In genomic region chrX:143444581-143444980, GRCm38 (mm10) we compare ENCODE assay signal across 8 mouse cellular contexts. TPM values are rescaled to one million over a fixed set of nuclear protein-coding genes. Genes with fewer than 3 reads are reported as not detected.
A peak's percentile ranks its signal among the peaks of the same experiment; 100 is the strongest.
DNase-seq lines count a peak whose midpoint lies in the region; ATAC-seq and TF ChIP-seq lines count a peak whose summit lies in the region.

No protein-coding gene starts in this region.

- peak; percentile 39 for DNase-seq in heart, postnatal 0 days (ENCODE audit: low spot score)
- no peak for DNase-seq in heart, postnatal 25 days (ENCODE audit: low spot score)
- peak; percentile 3 to 30 for DNase-seq in cerebellum, adult 2 months
- peak; percentile 71 for DNase-seq in forelimb bud, embryonic 11.5 days (ENCODE audit: low read depth, low spot score)
- DNase-seq in layer of hippocampus, adult 8-10 months (ENCODE audit: low spot score in 2 of 2) = peak; percentile 5 to 55
- DNase-seq in mesoderm, embryonic 11.5 days (ENCODE audit: low read depth, low spot score) = peak; percentile 58

- TF ChIP-seq POLR2A in cerebellum, adult 2 months (IDR thresholded peaks at IDR 0.05; ENCODE audit: borderline replicate concordance, insufficient read depth, low read length) = no peak

- H3K4me2 ChIP-seq in heart, postnatal 0 days (ENCODE audit: low read depth, low read length) = no peak overlapping the region

- no peaks in the 10 kb centered on the region for H3K27me3 ChIP-seq in heart, postnatal 0 days (ENCODE audit: control insufficient read depth, insufficient read depth, low read length)
- no peaks in the 10 kb centered on the region for H3K27me3 ChIP-seq in E14TG2a.4 (ENCODE audit: insufficient read depth, low read length)
- H3K27me3 ChIP-seq in cerebellum, adult 2 months (ENCODE audit: control insufficient read depth, insufficient read depth, low read length) = no peaks in the 10 kb centered on the region

- H3K4me1 ChIP-seq in heart, postnatal 0 days (ENCODE audit: control insufficient read depth, insufficient read depth) = no peaks in the 10 kb centered on the region
- H3K4me1 ChIP-seq in E14TG2a.4 (replicated peaks; ENCODE audit: low read depth, low read length) = no peaks in the 10 kb centered on the region
- H3K4me1 ChIP-seq in cerebellum, adult 2 months (ENCODE audit: control insufficient read depth, insufficient read depth, low read length) = no peaks in the 10 kb centered on the region

- H3K27ac ChIP-seq in heart, postnatal 0 days (ENCODE audit: low read depth) = no peak overlapping the region
- no peak overlapping the region for H3K27ac ChIP-seq in cerebellum, adult 2 months (ENCODE audit: insufficient read depth, low read length)

- WGBS in heart, postnatal 0 days = 4% methylated on average over 3 of the region's 3 CpGs
- 5% methylated on average over 3 of the region's 3 CpGs for WGBS in cerebellum, adult 2 months

- intact Hi-C loops in heart, postnatal 25 days (cut with DNase I) = loop anchor here (2.0 kb wide), 2 partner anchors 346 to 626 kb away; partner anchors contain the start of gene Rtl9

- TF ChIP-seq EP300 in heart, postnatal 0 days (IDR thresholded peaks at IDR 0.05; ENCODE audit: low read depth) = no peak

- H3K36me3 ChIP-seq in heart, postnatal 0 days (replicated peaks; ENCODE audit: control insufficient read depth, insufficient read depth, low read length) = no peaks in the 10 kb centered on the region
- no peaks in the 10 kb centered on the region for H3K36me3 ChIP-seq in E14TG2a.4 (ENCODE audit: insufficient read depth, low read length)

- H3K4me3 ChIP-seq in heart, postnatal 0 days (ENCODE audit: low read depth, low read length) = no peak overlapping the region
- H3K4me3 ChIP-seq in E14TG2a.4 (replicated peaks; ENCODE audit: low read length) = no peak overlapping the region
- H3K4me3 ChIP-seq in cerebellum, adult 2 months (replicated peaks; ENCODE audit: insufficient read depth, low read depth, low read length) = no peak overlapping the region

- H3K9ac ChIP-seq in heart, postnatal 0 days (replicated peaks; ENCODE audit: low read depth, low read length) = no peak overlapping the region

- no peak for ATAC-seq in heart, postnatal 0 days (ENCODE audit: insufficient read depth, low read depth)
- no peak for ATAC-seq in erythroid progenitor cell, adult 5-6 weeks (replicated peaks; ENCODE audit: low FRiP score, poor library complexity, severe bottlenecking)

- peak; percentile 72 for TF ChIP-seq CTCF in heart, postnatal 0 days (IDR thresholded peaks at IDR 0.05; ENCODE audit: low read depth)
- peak; percentile 54 for TF ChIP-seq CTCF in E14TG2a.4 (conservative IDR thresholded peaks at IDR 0.05; ENCODE audit: low read length)
- TF ChIP-seq CTCF in cerebellum, adult 2 months (IDR thresholded peaks at IDR 0.05; ENCODE audit: borderline replicate concordance, insufficient read depth, low read depth, low read length) = no peak

- no peaks in the 10 kb centered on the region for H3K9me3 ChIP-seq in heart, postnatal 0 days (replicated peaks; ENCODE audit: control insufficient read depth, low read length)
- H3K9me3 ChIP-seq in E14TG2a.4 (ENCODE audit: low read length) = no peaks in the 10 kb centered on the region

RNA-seq across cellular contexts. Expression of gene Chrdl1, which starts 50.5 kb away (rescaled TPM):
- 0.70 and 1.2 TPM in 2 replicates for total RNA-seq in heart, postnatal 0 days (2014; rRNA removed; ENCODE audit: low replicate concordance)
- polyA plus RNA-seq in heart, postnatal 0 days (2015; fragmentation: Nextera tagmentation; extraction: Ambion mirVana) = 0.89 and 1.1 TPM in 2 replicates
- total RNA-seq in heart, postnatal 25 days (2021) = 1 to 10 TPM; 1.6 to 3.6 TPM
- 3.6 and 4.4 TPM in 2 replicates for polyA plus RNA-seq in cerebellum, adult 2 months (2012; rRNA removed)
- total RNA-seq in layer of hippocampus, adult 8-10 months (2022) = 1 to 10 TPM; 4.6 to 6.2 (median 5.8) TPM
- 1.3 and 2.2 TPM in 2 replicates for total RNA-seq in erythroid progenitor cell, adult 5-6 weeks (2015; ENCODE audit: low replicate concordance)
- total RNA-seq in erythroid progenitor cell, adult 5-6 weeks (2017; ENCODE audit: low replicate concordance) = 2.6 and 11.0 TPM in 2 replicates
